Mouse (Mus musculus) hindbrain, embryonic 16.5 days (tissue): ENCODE data around the gene Chmp4b. TPM values are rescaled to one million over a fixed set of nuclear protein-coding genes. Genes with fewer than 3 reads are reported as not detected.

ENCODE experiments used
- ATAC-seq: fragments of 200-750 bp; cut with Nextera tagmentation; 2 replicates; pipeline ENCODE4 v1.8.0; 2017; ENCODE audit warnings: moderate TSS enrichment, moderate library complexity
- H3K27ac ChIP-seq: fragments of 300-500 bp; sonication (generic); 2 replicates; pipeline ENCODE4 v1.5.1; 2014; ENCODE audit warnings: low read depth, mild to moderate bottlenecking, control low read depth, low read length, moderate library complexity
- H3K27me3 ChIP-seq: fragments of 300-500 bp; sonication (generic); replicated peaks from 2 replicates; pipeline ENCODE4 v1.6.1; 2014; ENCODE audit warnings: low read length; ENCODE audit not compliant: control insufficient read depth, insufficient read depth
- H3K36me3 ChIP-seq: fragments of 300-500 bp; sonication (generic); 2 replicates; pipeline ENCODE4 v1.6.1; 2014; ENCODE audit warnings: mild to moderate bottlenecking, low read length, moderate library complexity, mixed read lengths; ENCODE audit not compliant: control insufficient read depth, insufficient read depth
- H3K4me1 ChIP-seq: fragments of 300-500 bp; sonication (generic); 2 replicates; pipeline ENCODE4 v1.6.1; 2014; ENCODE audit warnings: low read depth, low read length; ENCODE audit not compliant: control insufficient read depth, insufficient read depth
- H3K4me2 ChIP-seq: fragments of 300-500 bp; sonication (generic); 2 replicates; pipeline ENCODE4 v1.6.1; 2014; ENCODE audit warnings: mild to moderate bottlenecking, low read length, control low read depth, moderate library complexity
- H3K4me3 ChIP-seq: fragments of 300-500 bp; sonication (generic); 2 replicates; pipeline ENCODE4 v1.5.1; 2014; ENCODE audit warnings: mild to moderate bottlenecking, low read length, control low read depth, moderate library complexity
- H3K9ac ChIP-seq: fragments of 300-500 bp; sonication (generic); 2 replicates; pipeline ENCODE4 v1.6.1; 2014; ENCODE audit warnings: low read depth, mild to moderate bottlenecking, control low read depth, low read length, moderate library complexity
- H3K9me3 ChIP-seq: fragments of 300-500 bp; sonication (generic); 2 replicates; pipeline ENCODE4 v1.6.1; 2014; ENCODE audit warnings: mild to moderate bottlenecking, low read length, moderate library complexity; ENCODE audit not compliant: control insufficient read depth
- WGBS: fragments of 180-500 bp; shearing (Covaris S2); extraction: QIAGEN DNeasy Blood & Tissue Kit; methylation state at CpG from one replicate; pipeline ENCODE4 v1.1.7; 2014; 5-methylcytosine and 5-hydroxymethylcytosine counted together
- polyA plus RNA-seq: library from polyadenylated mRNA; unstranded; fragments of >200 nt; fragmentation: Nextera tagmentation; extraction: Ambion mirVana; gene quantifications from 2 replicates; pipeline ENCODE4 v1.2.1, GENCODE M21; 2015

Chmp4b gene
- polyA plus RNA-seq, 1 experiment from 2014 or later, result 32.2 TPM

DNA sequence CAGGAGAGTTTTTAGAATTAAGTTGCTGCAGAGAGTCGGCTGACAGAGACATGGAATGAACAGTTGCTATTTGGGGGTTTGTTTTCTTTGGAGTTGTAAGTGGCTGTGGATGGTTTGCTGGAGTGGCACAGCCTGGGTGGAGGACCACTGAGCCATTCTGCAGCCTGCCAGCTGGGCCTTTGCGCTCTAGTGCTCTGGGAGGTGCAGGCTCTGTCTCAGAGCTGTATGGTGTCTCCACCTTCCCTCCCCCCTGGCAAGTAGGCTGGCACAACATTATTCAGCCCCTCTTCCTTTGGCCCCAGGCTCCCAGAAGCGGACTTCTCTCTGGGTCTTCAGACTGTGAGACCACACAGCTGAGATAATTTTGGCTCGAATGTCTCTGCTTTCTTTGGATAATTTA, 22.5 kb downstream of the Chmp4b start:
- H3K9ac ChIP-seq, result no peak overlapping the region
- peak; percentile 29; the same call in 1 of the 2 replicates for ATAC-seq
- no peak overlapping the region for H3K4me2 ChIP-seq
- peaks cover 22% of the 10 kb centered on the region for H3K4me1 ChIP-seq
- H3K27ac ChIP-seq, result peak overlapping the region; percentile 41
- no peak overlapping the region for H3K4me3 ChIP-seq
- H3K27me3 ChIP-seq, result no peaks in the 10 kb centered on the region
- no peaks in the 10 kb centered on the region for H3K36me3 ChIP-seq
- WGBS, result 64% methylated on average over 4 of the region's 4 CpGs
- no peaks in the 10 kb centered on the region for H3K9me3 ChIP-seq

- H3K4me2 ChIP-seq, result peak overlapping the region; percentile 53
- no peaks in the 10 kb centered on the region for H3K36me3 ChIP-seq
- H3K4me3 ChIP-seq, result peak overlapping the region; percentile 4; the same call in 1 of the 2 replicates
- H3K27me3 ChIP-seq, result no peaks in the 10 kb centered on the region
- H3K9me3 ChIP-seq, result no peaks in the 10 kb centered on the region
- peaks cover 26% of the 10 kb centered on the region for H3K4me1 ChIP-seq
- H3K27ac ChIP-seq, result peak overlapping the region; percentile 81
- H3K9ac ChIP-seq, result peak overlapping the region; percentile 2; the same call in 1 of the 2 replicates
- peak; percentile 68 for ATAC-seq
- WGBS, result 49% methylated on average over 19 of the region's 19 CpGs
Measured at GRCm38 (mm10) chr2:154676653-154677609, 25.4 kb downstream of the Chmp4b start.

DNA sequence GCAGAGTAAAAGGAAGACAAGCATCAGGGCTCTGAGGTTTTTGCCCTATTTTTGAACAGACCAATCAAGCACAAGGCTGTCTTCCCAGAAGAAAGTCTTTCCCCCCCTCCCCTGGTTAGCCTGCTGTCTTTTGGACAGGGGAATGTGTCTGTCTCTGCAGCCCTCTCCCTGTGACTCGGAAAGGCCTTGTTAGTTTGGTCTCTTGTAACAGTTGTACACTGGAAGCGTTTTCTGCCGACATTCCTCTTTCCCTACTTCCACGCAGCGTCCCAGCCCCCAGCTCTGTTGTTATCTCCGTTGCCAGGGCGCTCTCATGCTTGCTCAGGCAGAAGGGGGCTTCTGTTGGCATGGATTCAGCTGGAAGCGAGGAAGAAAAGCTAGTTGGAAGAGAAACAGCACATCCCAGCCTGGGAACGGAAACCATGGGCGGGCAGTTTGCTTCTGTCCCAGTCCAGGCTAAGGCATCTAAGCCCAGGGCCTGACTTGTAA, 26.2 kb downstream of the Chmp4b start:
- peaks cover 34% of the 10 kb centered on the region for H3K4me1 ChIP-seq
- no peaks in the 10 kb centered on the region for H3K36me3 ChIP-seq
- H3K27ac ChIP-seq, result peak overlapping the region; percentile 81
- peak overlapping the region; percentile 2; the same call in 1 of the 2 replicates for H3K9ac ChIP-seq
- peak overlapping the region; percentile 53 for H3K4me2 ChIP-seq
- WGBS, result 4% methylated on average over 10 of the region's 10 CpGs
- no peaks in the 10 kb centered on the region for H3K9me3 ChIP-seq
- H3K4me3 ChIP-seq, result peak overlapping the region; percentile 4; the same call in 1 of the 2 replicates
- H3K27me3 ChIP-seq, result no peaks in the 10 kb centered on the region
- ATAC-seq, result peak; percentile 85

GRCm38 (mm10) chr2:154678995-154679394, 27.5 kb downstream of the Chmp4b start:
- H3K9me3 ChIP-seq, result no peaks in the 10 kb centered on the region
- no peak overlapping the region for H3K27ac ChIP-seq
- 87% methylated on average over 3 of the region's 3 CpGs for WGBS
- H3K4me2 ChIP-seq, result no peak overlapping the region
- H3K36me3 ChIP-seq, result no peaks in the 10 kb centered on the region
- no peak overlapping the region for H3K4me3 ChIP-seq
- no peak for ATAC-seq
- no peak overlapping the region for H3K9ac ChIP-seq
- H3K27me3 ChIP-seq, result no peaks in the 10 kb centered on the region
- peaks cover 42% of the 10 kb centered on the region for H3K4me1 ChIP-seq

DNA sequence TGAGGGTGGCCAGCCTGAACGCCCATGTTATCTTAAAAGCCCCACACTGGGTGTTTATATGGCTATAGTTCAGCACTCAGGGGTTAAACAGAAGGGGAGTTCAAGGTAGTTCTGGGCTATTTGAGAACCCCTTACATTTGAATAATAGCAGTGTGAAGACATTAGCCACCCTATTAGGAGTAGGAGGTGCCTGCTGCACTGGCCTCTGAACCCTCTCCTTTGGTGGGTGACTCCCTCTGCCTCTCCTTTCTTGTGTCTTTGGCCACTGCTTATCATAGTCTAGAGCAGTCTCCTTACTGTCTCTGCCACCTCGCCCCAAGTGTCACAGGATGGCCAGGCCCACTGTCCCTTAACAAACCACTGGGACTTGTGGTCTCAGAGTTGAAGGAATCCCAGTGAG, 28.8 kb downstream of the Chmp4b start:
- Histone ChIP-seq H3K4me3 (no peak overlapping the region), H3K9ac (no peak overlapping the region), H3K4me2 (no peak overlapping the region), H3K9me3 (no peaks in the 10 kb centered on the region), H3K27me3 (no peaks in the 10 kb centered on the region), H3K27ac (no peak overlapping the region), H3K36me3 (no peaks in the 10 kb centered on the region), H3K4me1 (peaks cover 40% of the 10 kb centered on the region)
- WGBS, result 89% methylated on average over 2 of the region's 2 CpGs
- no peak for ATAC-seq

DNA sequence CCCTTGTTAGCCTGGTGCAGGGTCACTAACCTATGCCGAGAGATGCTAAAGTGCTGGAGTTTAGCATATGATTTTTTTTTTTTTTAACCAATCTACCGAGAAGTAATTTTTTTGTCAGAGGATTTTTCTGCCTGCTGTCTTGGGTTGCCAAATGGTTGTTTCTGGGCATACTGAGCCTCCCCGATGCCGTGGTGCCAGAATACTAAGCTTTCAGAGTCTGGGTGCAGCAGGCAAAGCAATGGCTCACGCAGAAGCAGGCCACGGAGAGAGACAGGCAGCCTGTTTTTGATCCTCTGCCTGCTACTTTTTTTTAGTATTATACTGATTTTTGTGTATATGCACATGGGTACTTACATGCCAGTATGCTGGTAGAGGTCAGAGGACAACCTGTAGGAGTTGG, 29.4 kb downstream of the Chmp4b start:
- H3K4me1 ChIP-seq, result peaks cover 40% of the 10 kb centered on the region
- ATAC-seq, result no peak
- 73% methylated on average over 6 of the region's 6 CpGs for WGBS
- H3K4me2 ChIP-seq, result no peak overlapping the region
- H3K4me3 ChIP-seq, result no peak overlapping the region
- no peak overlapping the region for H3K27ac ChIP-seq
- no peaks in the 10 kb centered on the region for H3K27me3 ChIP-seq
- no peaks in the 10 kb centered on the region for H3K36me3 ChIP-seq
- H3K9me3 ChIP-seq, result no peaks in the 10 kb centered on the region
- H3K9ac ChIP-seq, result no peak overlapping the region

DNA sequence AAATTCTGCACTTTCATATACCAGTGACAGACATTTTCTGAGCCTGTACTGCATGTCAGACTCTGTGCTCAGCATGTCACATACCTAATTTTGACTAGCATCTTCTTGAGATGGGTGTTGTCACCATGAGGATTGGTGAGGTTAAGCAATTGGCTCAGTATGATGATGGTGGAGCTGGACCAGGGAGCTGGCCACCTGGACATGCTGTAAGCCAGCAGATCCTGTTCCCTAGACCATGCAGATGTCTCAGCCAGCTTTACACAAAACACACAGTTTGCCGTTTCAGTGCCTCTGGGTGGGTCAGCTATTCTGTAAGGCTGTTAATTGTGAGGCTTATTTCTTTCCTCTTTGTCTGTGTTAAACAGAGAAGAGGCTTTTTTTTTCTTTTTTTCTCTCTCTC, 31.2 kb downstream of the Chmp4b start:
- Histone ChIP-seq H3K9ac (no peak overlapping the region), H3K36me3 (no peaks in the 10 kb centered on the region), H3K4me3 (no peak overlapping the region), H3K9me3 (no peaks in the 10 kb centered on the region), H3K27ac (peak overlapping the region; percentile 30; the same call in 1 of the 2 replicates), H3K27me3 (no peaks in the 10 kb centered on the region), H3K4me1 (peaks cover 30% of the 10 kb centered on the region), H3K4me2 (no peak overlapping the region)
- 26% methylated on average over 1 of the region's 1 CpGs for WGBS
- ATAC-seq, result 0 out of 2 replicates have a peak, but pooled peaks have one; percentile 13

- no peaks in the 10 kb centered on the region for H3K9me3 ChIP-seq
- H3K27me3 ChIP-seq, result no peaks in the 10 kb centered on the region
- 92% methylated on average over 7 of the region's 7 CpGs for WGBS
- no peak overlapping the region for H3K4me2 ChIP-seq
- peaks cover 4% of the 10 kb centered on the region; the same call in 1 of the 2 replicates for H3K36me3 ChIP-seq
- H3K9ac ChIP-seq, result no peak overlapping the region
- H3K4me3 ChIP-seq, result no peak overlapping the region
- H3K27ac ChIP-seq, result no peak overlapping the region
- peaks cover 23% of the 10 kb centered on the region for H3K4me1 ChIP-seq
- no peak for ATAC-seq
Measured at GRCm38 (mm10) chr2:154684901-154685470, 33.5 kb downstream of the Chmp4b start.

GRCm38 (mm10) chr2:154685772-154686171, 34.3 kb downstream of the Chmp4b start:
- Histone ChIP-seq H3K4me1 (peaks cover 23% of the 10 kb centered on the region), H3K9ac (no peak overlapping the region), H3K36me3 (peaks cover 11% of the 10 kb centered on the region), H3K27ac (no peak overlapping the region), H3K4me2 (no peak overlapping the region), H3K4me3 (no peak overlapping the region), H3K9me3 (no peaks in the 10 kb centered on the region), H3K27me3 (no peaks in the 10 kb centered on the region)
- 93% methylated on average over 3 of the region's 3 CpGs for WGBS
- ATAC-seq, result no peak
